Mouse (Mus musculus) neural tube, embryonic 14.5 days (tissue): ENCODE measurements around the gene Agmo. TPM values are rescaled to one million over a fixed set of nuclear protein-coding genes. Genes with fewer than 3 reads are reported as not detected.
A peak's percentile ranks its signal among the peaks of the same experiment; 100 is the strongest.

Experiments
- ATAC-seq: fragments of 200-750 bp; cut with Nextera tagmentation; 2 replicates; pipeline ENCODE4 v1.8.0; 2017; ENCODE audit warnings: low read depth, mild to moderate bottlenecking, moderate TSS enrichment, moderate library complexity
- H3K27ac ChIP-seq: fragments of 300-500 bp; sonication (generic); 2 replicates; pipeline ENCODE4 v1.5.1; 2014; ENCODE audit warnings: low read depth, mild to moderate bottlenecking, control low read depth, low read length, moderate library complexity, mixed read lengths
- H3K27me3 ChIP-seq: fragments of 300-500 bp; sonication (generic); 2 replicates; pipeline ENCODE4 v1.6.1; 2014; ENCODE audit warnings: low read length; ENCODE audit not compliant: control insufficient read depth, insufficient read depth
- H3K36me3 ChIP-seq: fragments of 300-500 bp; sonication (generic); 2 replicates; pipeline ENCODE4 v1.6.1; 2014; ENCODE audit warnings: low read length, mixed read lengths; ENCODE audit not compliant: control insufficient read depth, insufficient read depth
- H3K4me1 ChIP-seq: fragments of 300-500 bp; sonication (generic); 2 replicates; pipeline ENCODE4 v1.6.1; 2014; ENCODE audit warnings: low read length; ENCODE audit not compliant: control insufficient read depth, insufficient read depth
- H3K4me2 ChIP-seq: fragments of 300-500 bp; sonication (generic); 2 replicates; pipeline ENCODE4 v1.6.1; 2014; ENCODE audit warnings: mild to moderate bottlenecking, low read depth, low read length, control low read depth
- H3K4me3 ChIP-seq: fragments of 300-500 bp; sonication (generic); 2 replicates; pipeline ENCODE4 v1.5.1; 2014; ENCODE audit warnings: low read depth, low read length, control low read depth, mixed read lengths
- H3K9ac ChIP-seq: fragments of 300-500 bp; sonication (generic); replicated peaks from 2 replicates; pipeline ENCODE4 v1.6.1; 2014; ENCODE audit warnings: low read depth, mild to moderate bottlenecking, control low read depth, low read length, mixed read lengths
- H3K9me3 ChIP-seq: fragments of 300-500 bp; sonication (generic); 2 replicates; pipeline ENCODE4 v1.6.1; 2016; ENCODE audit warnings: low read length; ENCODE audit not compliant: control insufficient read depth
- WGBS: fragments of 180-500 bp; shearing (Covaris S2); extraction: QIAGEN DNeasy Blood & Tissue Kit; methylation state at CpG from one replicate; pipeline ENCODE4 v1.1.7; 2014; 5-methylcytosine and 5-hydroxymethylcytosine counted together
- polyA plus RNA-seq: library from polyadenylated mRNA; unstranded; fragments of >200 nt; fragmentation: Nextera tagmentation; extraction: Ambion mirVana; gene quantifications from 2 replicates; pipeline ENCODE4 v1.2.1, GENCODE M21; 2014

Gene Agmo
- polyA plus RNA-seq, 1 experiment from 2014 or later = 1.9 TPM

DNA sequence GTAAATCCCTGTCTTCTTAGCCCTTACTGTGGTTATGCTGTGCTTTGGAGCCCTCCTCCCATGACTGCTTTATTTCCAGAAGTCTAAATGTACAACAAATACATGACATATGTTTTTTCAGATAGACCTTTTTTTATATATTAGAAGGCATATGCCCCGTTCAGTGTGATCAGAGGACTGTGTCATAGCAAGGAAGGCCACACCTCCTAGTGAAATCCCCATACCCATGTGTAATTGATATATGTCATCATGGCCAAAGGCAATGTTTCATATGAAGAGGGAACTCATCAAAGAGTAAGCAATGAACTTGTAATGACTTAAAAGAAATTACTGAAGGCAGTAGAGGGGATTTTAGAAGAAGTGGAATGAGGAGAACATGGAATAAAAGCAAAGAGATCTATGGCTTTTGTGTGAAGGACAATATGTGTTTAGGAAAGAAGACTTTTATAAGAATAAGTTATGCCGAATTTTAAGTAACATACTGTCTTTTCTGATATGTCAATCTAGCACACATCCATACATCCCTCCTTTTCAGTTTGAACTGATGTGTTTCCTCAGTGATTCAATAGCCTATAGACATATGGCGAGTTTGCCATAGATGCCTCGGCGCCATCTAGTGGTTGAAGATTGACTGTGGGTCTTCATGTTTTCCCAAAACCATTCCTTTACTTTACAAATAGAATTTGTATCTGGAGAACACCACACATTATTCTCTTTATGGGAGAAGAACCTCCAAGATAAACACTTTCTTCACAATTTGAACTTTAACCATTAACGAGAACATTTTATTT is 209.1 kb downstream of the Agmo start:
- Histone ChIP-seq H3K4me2 (no peak overlapping the region), H3K27me3 (no peaks in the 10 kb centered on the region), H3K4me1 (no peaks in the 10 kb centered on the region), H3K27ac (no peak overlapping the region), H3K9ac (no peak overlapping the region), H3K9me3 (no peaks in the 10 kb centered on the region), H3K36me3 (no peaks in the 10 kb centered on the region), H3K4me3 (no peak overlapping the region)
- peak; percentile 73; the same call in 1 of the 2 replicates for ATAC-seq
- WGBS = 13% methylated on average over 6 of the region's 6 CpGs

DNA sequence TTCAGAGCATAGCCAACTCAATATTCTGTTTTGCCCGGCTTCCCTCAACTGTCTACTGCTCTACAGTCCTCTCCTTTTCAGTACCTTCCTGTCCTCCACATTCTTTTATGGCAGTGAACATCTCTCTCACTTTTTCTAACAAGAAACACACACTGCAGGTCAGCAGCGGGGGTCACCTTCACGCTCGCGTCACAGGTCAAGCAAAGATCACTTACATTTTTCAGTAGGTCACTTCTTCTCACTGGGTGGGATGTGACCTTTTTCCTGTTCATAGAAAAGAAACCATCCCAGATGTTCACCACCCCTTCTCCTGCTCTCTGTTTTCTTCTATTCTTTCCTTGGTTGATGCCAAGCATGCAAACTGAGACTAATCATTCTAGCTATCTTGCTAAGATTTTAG is 230.2 kb downstream of the Agmo start:
- no peaks in the 10 kb centered on the region for H3K36me3 ChIP-seq
- no peaks in the 10 kb centered on the region for H3K4me1 ChIP-seq
- no peak overlapping the region for H3K9ac ChIP-seq
- ATAC-seq = no peak
- H3K27me3 ChIP-seq = no peaks in the 10 kb centered on the region
- WGBS = 77% methylated on average over 5 of the region's 5 CpGs
- H3K9me3 ChIP-seq = no peaks in the 10 kb centered on the region
- H3K4me3 ChIP-seq = no peak overlapping the region
- H3K4me2 ChIP-seq = no peak overlapping the region
- no peak overlapping the region for H3K27ac ChIP-seq

DNA sequence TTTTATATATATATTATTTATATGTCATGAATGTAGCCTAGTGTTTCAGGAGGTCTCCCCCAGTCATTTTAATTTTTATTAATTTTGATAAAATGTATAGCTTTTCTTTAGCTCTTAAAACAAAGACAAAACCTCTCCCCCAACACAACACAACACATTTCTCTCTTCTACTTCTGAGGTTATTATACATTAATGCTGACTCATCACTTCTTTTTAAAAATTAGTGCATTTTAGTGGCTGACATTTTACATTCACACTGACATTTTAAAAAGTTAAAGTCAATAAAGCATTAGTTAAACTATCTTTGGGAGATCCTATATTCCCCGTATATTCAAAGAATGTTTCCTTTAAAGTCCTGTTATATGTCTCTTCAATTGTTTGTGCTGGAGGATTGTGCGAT is 235.4 kb downstream of the Agmo start:
- no peak for ATAC-seq
- Histone ChIP-seq H3K4me2 (no peak overlapping the region), H3K9ac (no peak overlapping the region), H3K27me3 (no peaks in the 10 kb centered on the region), H3K4me1 (no peaks in the 10 kb centered on the region), H3K27ac (no peak overlapping the region), H3K4me3 (no peak overlapping the region), H3K36me3 (no peaks in the 10 kb centered on the region), H3K9me3 (no peaks in the 10 kb centered on the region)
- 95% methylated on average over 2 of the region's 2 CpGs for WGBS

DNA sequence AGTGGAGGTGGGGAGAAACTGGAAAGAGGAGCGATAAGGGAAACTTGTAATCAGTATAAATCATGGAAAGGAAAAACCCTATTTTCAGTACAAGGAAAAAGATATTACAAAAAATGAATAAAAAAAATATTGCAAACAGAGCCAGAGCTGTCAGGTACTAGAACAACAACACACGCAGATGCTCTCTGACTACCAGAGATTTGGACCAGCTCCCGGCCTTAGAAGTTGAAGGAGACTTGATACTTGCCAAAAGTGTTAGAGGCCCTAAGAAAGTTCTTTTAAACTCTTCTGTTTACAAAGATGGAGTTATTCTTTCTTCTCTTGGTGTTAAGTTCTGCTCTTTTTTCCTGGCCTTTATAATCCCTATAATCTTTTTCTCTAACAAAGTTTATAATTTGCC is 246.6 kb downstream of the Agmo start:
- H3K9me3 ChIP-seq = no peaks in the 10 kb centered on the region
- no peak overlapping the region for H3K27ac ChIP-seq
- no peak overlapping the region for H3K9ac ChIP-seq
- no peaks in the 10 kb centered on the region for H3K4me1 ChIP-seq
- no peak overlapping the region for H3K4me3 ChIP-seq
- no peaks in the 10 kb centered on the region for H3K27me3 ChIP-seq
- no peaks in the 10 kb centered on the region for H3K36me3 ChIP-seq
- no peak for ATAC-seq
- 92% methylated on average over 3 of the region's 3 CpGs for WGBS
- no peak overlapping the region for H3K4me2 ChIP-seq

DNA sequence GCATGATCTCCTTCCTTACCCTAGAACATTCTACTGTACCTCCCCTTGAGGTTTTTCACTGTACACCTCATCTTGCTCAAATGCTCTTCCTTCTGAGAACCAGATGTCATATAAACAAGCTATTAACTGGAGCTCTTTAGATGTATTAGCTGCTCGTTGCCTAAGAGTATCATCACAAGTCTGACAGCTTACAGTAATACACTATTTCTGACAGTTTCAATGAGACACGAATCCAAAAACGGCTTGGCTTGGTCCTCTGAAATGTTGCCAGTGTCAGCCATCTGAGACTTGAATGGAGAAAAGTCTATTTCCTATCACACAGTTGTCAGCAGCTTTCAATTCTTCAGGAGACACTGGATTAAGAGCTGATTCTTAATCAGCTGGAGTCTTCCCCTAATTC is 257.4 kb downstream of the Agmo start:
- H3K4me2 ChIP-seq = no peak overlapping the region
- ATAC-seq = no peak

DNA sequence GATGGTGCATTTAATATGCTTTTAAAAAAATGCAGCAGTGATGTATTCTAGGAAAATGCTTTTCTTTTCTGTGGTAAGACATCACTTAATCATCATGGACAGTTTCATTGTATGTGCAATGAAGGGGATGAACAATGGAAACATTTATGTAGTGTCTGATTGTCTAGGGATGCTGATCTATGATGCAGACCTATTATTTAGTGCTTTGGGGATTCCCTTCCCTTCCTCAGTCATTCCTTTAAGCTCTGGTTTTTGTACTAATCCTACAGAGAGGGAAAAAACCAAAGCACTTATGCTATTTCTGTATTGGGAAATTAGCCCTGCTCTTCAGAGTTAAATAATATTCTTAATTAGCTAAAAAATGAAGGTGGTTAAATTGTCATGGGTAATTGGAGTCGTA is 266.0 kb downstream of the Agmo start:
- no peak overlapping the region for H3K27ac ChIP-seq
- H3K4me1 ChIP-seq = no peaks in the 10 kb centered on the region
- H3K9ac ChIP-seq = no peak overlapping the region
- H3K36me3 ChIP-seq = no peaks in the 10 kb centered on the region
- WGBS = 64% methylated on average over 1 of the region's 1 CpGs
- H3K4me3 ChIP-seq = no peak overlapping the region
- H3K27me3 ChIP-seq = no peaks in the 10 kb centered on the region
- peak; percentile 65 for ATAC-seq
- H3K9me3 ChIP-seq = no peaks in the 10 kb centered on the region
- no peak overlapping the region for H3K4me2 ChIP-seq

More for the DNA sequence above, 257.4 kb downstream of the Agmo start:
- Histone ChIP-seq H3K4me3 (no peak overlapping the region), H3K9ac (no peak overlapping the region), H3K9me3 (no peaks in the 10 kb centered on the region), H3K27ac (no peak overlapping the region), H3K27me3 (no peaks in the 10 kb centered on the region), H3K36me3 (no peaks in the 10 kb centered on the region), H3K4me1 (no peaks in the 10 kb centered on the region)
- 83% methylated on average over 3 of the region's 3 CpGs for WGBS

DNA sequence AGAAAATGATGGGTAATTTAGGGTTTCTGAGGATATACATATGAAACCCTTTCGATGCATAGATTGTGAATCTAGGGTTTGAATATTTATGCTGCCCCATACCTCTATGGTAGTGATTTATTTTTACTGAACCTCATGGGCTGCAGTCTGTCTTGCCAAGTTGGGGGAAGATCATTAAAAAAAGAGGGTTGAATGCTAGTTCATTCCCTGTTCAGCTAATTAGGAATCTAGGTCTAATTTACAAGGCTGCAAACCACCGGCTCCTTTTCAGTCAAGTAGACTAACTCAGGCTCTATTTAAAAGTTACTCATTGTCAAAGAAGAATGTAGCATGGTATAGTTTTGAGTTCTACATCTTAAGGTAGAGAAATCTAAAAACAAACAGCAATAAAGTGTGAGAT is 266.4 kb downstream of the Agmo start:
- Histone ChIP-seq H3K36me3 (no peaks in the 10 kb centered on the region), H3K9me3 (no peaks in the 10 kb centered on the region), H3K4me2 (no peak overlapping the region), H3K9ac (no peak overlapping the region), H3K4me3 (no peak overlapping the region), H3K27ac (no peak overlapping the region), H3K4me1 (no peaks in the 10 kb centered on the region), H3K27me3 (no peaks in the 10 kb centered on the region)
- 46% methylated on average over 2 of the region's 2 CpGs for WGBS
- no peak for ATAC-seq

DNA sequence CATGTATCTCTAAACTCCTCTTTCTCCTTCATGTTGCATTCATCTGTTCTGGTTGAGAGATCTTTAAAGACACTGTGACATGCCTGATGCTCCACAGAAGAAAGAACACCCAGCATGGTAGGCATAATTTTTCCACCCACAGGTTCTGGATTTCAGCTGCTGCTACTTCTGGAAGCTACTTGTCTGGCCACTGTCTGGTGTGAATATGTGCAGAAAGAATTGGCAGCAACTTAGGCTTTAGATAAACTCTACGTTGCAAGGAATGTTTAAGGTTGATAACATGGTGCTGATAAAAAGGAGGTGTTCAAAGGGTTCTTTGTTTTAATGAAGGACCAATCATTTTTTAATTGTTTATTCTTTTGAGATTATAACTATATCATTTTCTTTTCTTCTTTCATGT is 280.3 kb downstream of the Agmo start:
- Histone ChIP-seq H3K9me3 (no peaks in the 10 kb centered on the region), H3K27me3 (no peaks in the 10 kb centered on the region), H3K4me2 (no peak overlapping the region), H3K27ac (no peak overlapping the region), H3K4me1 (no peaks in the 10 kb centered on the region), H3K36me3 (no peaks in the 10 kb centered on the region), H3K4me3 (no peak overlapping the region), H3K9ac (no peak overlapping the region)
- no peak for ATAC-seq
- 91% methylated on average over 1 of the region's 1 CpGs for WGBS

DNA sequence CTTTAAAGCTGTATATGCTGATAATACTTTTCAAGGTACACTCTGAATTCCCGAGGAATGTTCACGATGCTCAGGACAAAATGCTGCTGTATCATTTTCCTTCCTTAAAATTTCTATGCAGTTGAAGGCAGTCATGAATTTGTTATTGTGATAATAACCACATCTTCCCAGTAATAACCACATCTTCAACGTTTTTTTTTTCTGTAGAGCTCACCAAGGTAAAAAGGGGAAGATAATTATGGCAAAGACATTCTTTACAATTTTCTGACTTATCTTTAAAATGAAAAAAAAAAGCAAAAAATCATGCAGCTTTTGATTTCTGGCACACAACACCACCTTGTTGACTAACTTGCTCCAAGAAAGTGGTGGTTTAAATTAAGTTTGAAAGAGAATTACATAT is 283.2 kb downstream of the Agmo start:
- WGBS = 85% methylated on average over 3 of the region's 3 CpGs
- Histone ChIP-seq H3K9me3 (no peaks in the 10 kb centered on the region), H3K27ac (no peak overlapping the region), H3K27me3 (no peaks in the 10 kb centered on the region), H3K4me2 (no peak overlapping the region), H3K4me1 (no peaks in the 10 kb centered on the region), H3K9ac (no peak overlapping the region), H3K36me3 (no peaks in the 10 kb centered on the region), H3K4me3 (no peak overlapping the region)
- no peak for ATAC-seq
